Mouse (Mus musculus) subcutaneous adipose tissue, adult 2 months (tissue): ENCODE measurements around the gene Oosp3. TPM values are rescaled to one million over a fixed set of nuclear protein-coding genes. Genes with fewer than 3 reads are reported as not detected.

ENCODE experiments used
- polyA plus RNA-seq: library from polyadenylated mRNA; depleted of rRNA; stranded (reverse); fragments of >200 nt; gene quantifications from 2 replicates; pipeline ENCODE4 v1.2.3, GENCODE M21; 2012; ENCODE audit warnings: low replicate concordance; rRNA removed

Gene Oosp3
- polyA plus RNA-seq, result not detected in 2 replicates

DNA sequence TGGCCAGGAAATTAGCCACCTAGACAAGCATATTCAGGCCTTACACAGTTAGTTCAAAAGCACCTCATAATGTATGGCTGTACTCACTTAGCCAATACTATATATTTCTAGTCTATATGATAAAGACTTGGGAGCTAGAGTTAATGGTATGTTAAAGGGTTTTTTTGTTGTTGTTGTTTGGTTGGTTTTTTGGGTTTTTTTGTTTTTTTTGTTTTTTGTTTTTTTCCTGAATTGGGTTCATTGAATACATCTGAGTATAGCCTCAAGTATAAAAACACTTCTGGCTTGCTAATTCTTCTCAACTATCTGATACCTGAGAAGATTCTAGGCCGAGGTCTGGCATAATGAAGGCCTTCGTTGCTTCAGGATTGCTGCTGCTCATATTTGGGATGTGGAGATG, at the start of gene Oosp3:
Oosp3 (plus strand) TSS at position 301 of the 400 bp plus-strand sequence.

DNA sequence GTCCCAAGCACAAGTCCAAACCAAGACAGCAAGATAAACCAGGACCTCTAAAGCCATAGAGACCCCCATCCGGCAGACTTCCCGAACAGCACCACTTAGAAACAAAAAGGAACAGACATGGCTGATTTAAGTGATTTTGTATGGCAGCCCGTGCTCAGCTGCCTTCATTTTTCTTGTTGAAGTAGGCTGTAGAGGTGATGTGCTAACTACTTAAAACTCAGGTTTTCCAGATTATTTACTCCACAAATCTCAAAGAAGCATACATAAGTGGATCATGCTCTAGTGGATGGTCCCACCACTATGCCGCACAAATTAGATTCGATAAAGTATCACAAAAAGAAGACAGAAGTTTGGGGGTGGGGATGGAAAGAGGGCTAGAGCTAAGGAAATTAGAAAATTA, 36.4 kb upstream of the Oosp3 start, which contains the start of gene Oosp2:
Oosp2 (minus strand) TSS at position 101 of the 400 bp plus-strand sequence.

DNA sequence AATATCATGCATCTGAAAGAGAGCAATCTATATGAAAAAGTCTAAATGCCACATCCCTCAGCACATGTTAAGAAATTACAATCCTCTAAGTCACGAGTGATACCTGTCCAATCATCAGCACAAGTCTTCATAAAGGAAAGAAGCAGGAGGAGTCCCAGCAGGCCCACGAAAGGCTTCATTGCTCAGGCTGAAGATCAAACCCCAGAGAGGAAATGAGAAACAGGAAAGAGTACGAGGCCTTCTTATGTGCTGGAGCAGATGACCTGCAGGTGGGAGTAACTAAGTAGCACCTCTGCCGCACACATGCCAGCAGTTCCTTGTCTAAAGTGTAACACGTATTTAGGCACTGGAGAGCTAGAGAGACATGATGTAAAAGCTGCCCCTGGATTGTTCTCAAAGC, 6.0 kb upstream of the Oosp3 start, which contains the start of gene Oosp1:
Oosp1 (minus strand) TSS at position 312 of the 400 bp plus-strand sequence.

DNA sequence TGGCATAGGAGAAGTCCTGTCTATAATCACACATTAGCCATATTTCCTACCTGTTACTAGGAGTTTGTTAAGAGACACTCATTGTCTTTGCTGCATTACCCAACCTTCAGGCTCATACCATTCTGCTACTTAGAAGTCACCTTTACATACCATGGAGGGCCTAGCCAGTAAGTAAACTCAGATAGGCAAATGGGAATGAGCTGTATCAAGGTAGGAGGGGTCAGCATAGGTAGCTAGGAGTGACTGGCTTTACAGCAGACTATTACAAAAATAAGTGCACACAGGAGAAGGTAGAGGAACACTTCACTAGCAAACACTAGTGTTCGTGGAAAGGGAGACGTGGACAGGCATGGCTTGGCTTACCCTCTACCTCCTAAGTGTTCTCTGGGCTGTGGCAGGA, 50.4 kb downstream of the Oosp3 start, which contains the start of gene Gif:
Gif (plus strand) TSS at position 257 of the 400 bp plus-strand sequence.

Other genes with a start within 250 kb of the Oosp3 start
- gene Ms4a6c, start 227.7 kb upstream of the Oosp3 start, polyA plus RNA-seq, result 7.5 and 13.0 TPM in 2 replicates
- gene Gm8369, start 211.1 kb upstream of the Oosp3 start, polyA plus RNA-seq, result 0.57 and 0.98 TPM in 2 replicates
- gene Ms4a6b, start 180.5 kb upstream of the Oosp3 start, polyA plus RNA-seq, result 7.5 and 10.6 TPM in 2 replicates
- 23.8 and 25.8 TPM in 2 replicates for gene Ms4a4d, start 160.3 kb upstream of the Oosp3 start, polyA plus RNA-seq
- 6.9 and 7.9 TPM in 2 replicates for gene Ms4a6d, start 92.2 kb upstream of the Oosp3 start, polyA plus RNA-seq
- not detected in 2 replicates for gene Ms4a2, start 73.3 kb upstream of the Oosp3 start, polyA plus RNA-seq
- gene Ms4a3, start 56.2 kb upstream of the Oosp3 start, polyA plus RNA-seq, result not detected in 2 replicates
- not detected in 2 replicates for gene Oosp2, start 36.5 kb upstream of the Oosp3 start, polyA plus RNA-seq
- not detected in 2 replicates for gene Oosp1, start 5.9 kb upstream of the Oosp3 start, polyA plus RNA-seq
- not detected in 2 replicates for gene Gif, start 50.5 kb downstream of the Oosp3 start, polyA plus RNA-seq
- gene Mrpl16, start 73.3 kb downstream of the Oosp3 start, polyA plus RNA-seq, result 18.3 and 19.2 TPM in 2 replicates
- 6.3 and 11.1 TPM in 2 replicates for gene Stx3, start 122.3 kb downstream of the Oosp3 start, polyA plus RNA-seq
- not detected in 2 replicates for gene Olfr1417, start 142.2 kb downstream of the Oosp3 start, polyA plus RNA-seq
- not detected in 2 replicates for gene Olfr1418, start 164.0 kb downstream of the Oosp3 start, polyA plus RNA-seq
- not detected in 2 replicates for gene Olfr1419, start 178.1 kb downstream of the Oosp3 start, polyA plus RNA-seq
- gene Olfr1420, start 189.5 kb downstream of the Oosp3 start, polyA plus RNA-seq, result not detected in 2 replicates
- gene Patl1, start 215.3 kb downstream of the Oosp3 start, polyA plus RNA-seq, result 17.1 and 19.7 TPM in 2 replicates